Mouse (Mus musculus) hindbrain, embryonic 10.5 days (tissue): ENCODE measurements around the gene Cd80. TPM values are rescaled to one million over a fixed set of nuclear protein-coding genes. Genes with fewer than 3 reads are reported as not detected.
"Not testable (repeated sequence)": the region's sequence is repeated elsewhere in the genome, so short reads cannot be mapped to it uniquely, and the experiment has no call there.

Source experiments
- DNase-seq: peaks from one replicate; pipeline ENCODE4 v3.0.0-alpha.2; 2017; ENCODE audit warnings: low spot score
- H3K27ac ChIP-seq: fragments of 300-500 bp; sonication (generic); 2 replicates; pipeline ENCODE4 v1.5.1; 2016; ENCODE audit warnings: mild to moderate bottlenecking, moderate library complexity
- H3K27me3 ChIP-seq: fragments of 300-500 bp; sonication (generic); 2 replicates; pipeline ENCODE4 v1.6.1; 2016; ENCODE audit warnings: mild to moderate bottlenecking; ENCODE audit not compliant: poor library complexity, insufficient read depth, severe bottlenecking
- H3K36me3 ChIP-seq: fragments of 300-500 bp; sonication (generic); 2 replicates; pipeline ENCODE4 v1.6.1; 2016; ENCODE audit warnings: mild to moderate bottlenecking, moderate library complexity
- H3K4me1 ChIP-seq: fragments of 300-500 bp; sonication (generic); replicated peaks from 2 replicates; pipeline ENCODE4 v1.6.1; 2016; ENCODE audit warnings: mild to moderate bottlenecking
- H3K4me3 ChIP-seq: fragments of 300-500 bp; sonication (generic); 2 replicates; pipeline ENCODE4 v1.5.1; 2016; ENCODE audit warnings: mild to moderate bottlenecking, moderate library complexity
- H3K9me3 ChIP-seq: fragments of 300-500 bp; sonication (generic); 2 replicates; pipeline ENCODE4 v1.6.1; 2016; ENCODE audit warnings: mild to moderate bottlenecking, moderate library complexity
- WGBS: fragments of 180-500 bp; shearing (Covaris S2); methylation state at CpG from one replicate; pipeline ENCODE4 v1.1.7; 2016; 5-methylcytosine and 5-hydroxymethylcytosine counted together
- polyA plus RNA-seq: library from polyadenylated mRNA; unstranded; fragments of >200 nt; fragmentation: Nextera tagmentation; extraction: Ambion mirVana; gene quantifications from 2 replicates; pipeline ENCODE4 v1.2.1, GENCODE M21; 2016

The Cd80 gene
- polyA plus RNA-seq, 1 experiment from 2014 or later: 0.52 TPM

DNA sequence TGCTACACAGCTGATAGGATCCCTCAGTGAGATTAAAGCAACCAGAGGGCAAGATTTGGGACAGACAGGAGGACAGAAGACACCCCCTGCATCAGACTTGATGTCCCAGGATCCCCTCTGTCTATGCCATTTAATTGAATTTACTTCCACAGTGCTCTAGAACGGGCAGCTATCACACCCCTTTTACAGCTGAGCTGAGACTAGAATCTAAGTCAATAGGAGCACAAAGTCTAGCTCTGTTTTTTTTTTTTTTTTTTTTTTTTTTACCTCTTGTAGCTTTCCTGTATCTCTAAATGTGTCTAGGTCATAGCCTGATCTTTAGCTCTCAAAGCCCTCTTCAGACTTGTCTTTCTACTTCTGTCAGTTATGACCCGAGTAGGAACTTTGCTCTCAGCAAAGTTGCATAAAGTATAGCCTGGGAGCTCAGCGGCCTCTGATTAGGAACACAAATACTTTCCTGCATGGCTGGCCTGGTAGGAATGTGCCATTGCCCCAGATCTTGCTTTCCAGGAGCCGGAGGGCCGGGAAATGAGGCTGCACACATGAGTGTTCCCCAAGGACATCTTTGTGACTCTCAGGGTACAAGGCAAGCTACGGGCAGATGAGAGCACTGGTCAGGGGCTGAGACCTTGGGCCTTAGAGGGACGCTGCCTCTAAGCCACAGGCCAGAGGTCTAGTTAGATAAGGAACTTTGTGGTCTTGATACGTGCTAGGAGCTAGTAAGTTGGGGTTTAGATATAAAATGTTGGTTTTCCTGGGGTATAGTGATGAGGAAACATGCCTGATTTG is 12.8 kb downstream of the Cd80 start:
- no peak overlapping the region for H3K27ac ChIP-seq
- H3K9me3 ChIP-seq: no peaks in the 10 kb centered on the region
- WGBS: 80% methylated on average over 8 of the region's 8 CpGs
- peaks cover 12% of the 10 kb centered on the region for H3K4me1 ChIP-seq
- no peak for DNase-seq
- H3K27me3 ChIP-seq: no peaks in the 10 kb centered on the region
- H3K36me3 ChIP-seq: no peaks in the 10 kb centered on the region
- no peak overlapping the region for H3K4me3 ChIP-seq

DNA sequence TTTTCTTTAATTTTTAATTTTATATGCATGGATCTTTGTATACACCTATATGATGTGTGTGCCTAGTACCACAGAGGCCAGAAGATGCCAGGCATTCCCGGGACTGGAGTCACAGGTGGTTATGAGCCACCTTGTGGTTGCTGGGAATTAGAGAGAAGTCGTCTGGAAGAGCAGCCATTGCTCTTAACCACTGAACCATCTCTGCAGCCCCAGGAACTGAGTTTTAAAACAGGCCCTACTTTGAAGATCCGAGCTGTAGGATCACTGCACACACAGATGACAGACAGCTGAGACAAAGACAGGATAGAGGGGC is 13.3 kb downstream of the Cd80 start:
- no peak for DNase-seq
- Histone ChIP-seq H3K36me3 (no peaks in the 10 kb centered on the region), H3K27ac (no peak overlapping the region), H3K4me3 (no peak overlapping the region), H3K27me3 (no peaks in the 10 kb centered on the region), H3K9me3 (no peaks in the 10 kb centered on the region), H3K4me1 (peaks cover 12% of the 10 kb centered on the region)
- 40% methylated on average over 3 of the region's 3 CpGs for WGBS

DNA sequence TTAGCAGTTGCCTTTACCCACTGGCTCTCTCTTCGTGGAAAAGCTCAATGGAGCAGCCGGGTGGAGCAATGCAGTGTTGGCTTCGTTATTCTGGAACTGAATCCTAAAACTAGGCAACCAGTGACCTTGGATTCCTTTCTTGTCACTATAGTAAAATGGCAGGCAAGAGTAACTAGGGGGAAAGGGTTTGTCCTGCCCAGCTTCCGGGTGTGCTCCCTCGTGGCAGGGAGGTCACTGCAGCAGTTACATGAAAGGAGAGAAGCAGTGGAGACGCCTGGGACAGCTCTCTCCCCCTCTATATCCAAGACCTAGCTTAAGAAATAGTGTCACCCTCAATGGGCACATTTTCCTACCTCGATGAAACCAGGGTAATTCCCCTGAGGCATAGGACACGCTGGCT is 14.1 kb downstream of the Cd80 start:
- H3K4me3 ChIP-seq: no peak overlapping the region
- H3K4me1 ChIP-seq: peaks cover 12% of the 10 kb centered on the region
- no peaks in the 10 kb centered on the region for H3K27me3 ChIP-seq
- WGBS: 68% methylated on average over 8 of the region's 8 CpGs
- H3K36me3 ChIP-seq: no peaks in the 10 kb centered on the region
- H3K9me3 ChIP-seq: no peaks in the 10 kb centered on the region
- DNase-seq: no peak
- no peak overlapping the region; the same call in 1 of the 2 replicates for H3K27ac ChIP-seq

DNA sequence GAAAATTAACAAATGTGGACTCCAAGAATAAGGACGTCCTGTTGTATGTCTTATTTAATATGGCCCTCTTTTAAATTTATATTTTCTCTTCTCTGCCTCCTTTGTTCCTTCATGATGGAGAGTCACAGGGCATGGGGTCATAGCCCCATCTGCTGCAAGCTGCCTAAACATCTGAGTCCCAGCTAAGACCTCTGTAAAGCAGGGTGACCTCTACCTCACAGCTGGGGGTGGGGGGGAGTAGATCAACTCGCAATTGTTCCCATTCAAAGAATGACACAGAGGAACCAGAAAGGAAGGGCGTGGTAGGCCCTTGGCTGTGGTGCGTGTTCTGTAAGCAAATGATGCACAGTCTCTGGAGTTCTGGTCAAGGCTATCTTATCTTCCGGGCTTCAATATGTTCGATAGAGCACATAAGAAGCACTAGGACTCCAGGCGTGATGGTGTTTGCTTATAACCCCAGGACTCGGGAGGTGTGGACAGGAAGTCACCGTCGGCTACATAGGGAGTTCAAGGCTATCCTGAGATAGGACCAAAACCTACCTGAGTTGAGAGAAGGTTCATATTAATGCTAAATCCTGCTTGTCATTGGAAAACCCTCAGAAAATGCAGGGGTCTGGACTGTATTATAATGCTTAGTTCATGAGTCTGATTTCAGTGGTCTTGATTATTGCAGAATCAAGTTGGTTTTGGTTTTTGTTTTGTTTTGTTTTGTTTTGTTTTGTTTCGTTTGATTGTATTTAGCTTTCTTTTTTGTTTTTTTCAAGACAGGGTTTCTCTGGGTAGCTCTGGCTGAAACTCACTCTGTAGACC is 16.5 kb downstream of the Cd80 start:
- peaks cover 5% of the 10 kb centered on the region; the same call in 1 of the 2 replicates for H3K27me3 ChIP-seq
- peak; percentile 52 for DNase-seq
- H3K27ac ChIP-seq: no peak overlapping the region; the same call in 1 of the 2 replicates
- WGBS: 72% methylated on average over 11 of the region's 11 CpGs
- peaks cover 20% of the 10 kb centered on the region for H3K4me1 ChIP-seq
- no peak overlapping the region for H3K4me3 ChIP-seq
- H3K9me3 ChIP-seq: no peaks in the 10 kb centered on the region
- H3K36me3 ChIP-seq: no peaks in the 10 kb centered on the region

DNA sequence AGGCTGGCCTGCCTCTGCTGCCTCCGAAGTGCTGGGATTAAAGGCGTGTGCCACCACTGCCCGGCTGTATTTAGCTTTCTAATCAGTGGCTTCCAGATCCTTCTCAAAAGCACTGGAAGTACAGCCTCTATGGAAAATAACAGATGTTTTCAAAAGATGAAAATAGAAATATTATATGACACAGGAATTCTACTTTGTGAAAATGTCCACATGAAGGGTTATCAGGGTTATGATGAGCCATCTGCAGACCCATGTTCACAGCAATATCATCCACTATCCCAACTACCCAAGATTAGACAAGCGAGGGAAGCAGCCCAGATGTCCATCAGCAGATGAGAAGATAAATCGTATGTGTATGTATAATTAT is 17.1 kb downstream of the Cd80 start:
- Histone ChIP-seq H3K9me3 (no peaks in the 10 kb centered on the region), H3K27me3 (peaks cover 5% of the 10 kb centered on the region; the same call in 1 of the 2 replicates), H3K4me3 (no peak overlapping the region), H3K36me3 (no peaks in the 10 kb centered on the region), H3K27ac (no peak overlapping the region), H3K4me1 (peaks cover 25% of the 10 kb centered on the region)
- 91% methylated on average over 5 of the region's 5 CpGs for WGBS
- DNase-seq: no peak

DNA sequence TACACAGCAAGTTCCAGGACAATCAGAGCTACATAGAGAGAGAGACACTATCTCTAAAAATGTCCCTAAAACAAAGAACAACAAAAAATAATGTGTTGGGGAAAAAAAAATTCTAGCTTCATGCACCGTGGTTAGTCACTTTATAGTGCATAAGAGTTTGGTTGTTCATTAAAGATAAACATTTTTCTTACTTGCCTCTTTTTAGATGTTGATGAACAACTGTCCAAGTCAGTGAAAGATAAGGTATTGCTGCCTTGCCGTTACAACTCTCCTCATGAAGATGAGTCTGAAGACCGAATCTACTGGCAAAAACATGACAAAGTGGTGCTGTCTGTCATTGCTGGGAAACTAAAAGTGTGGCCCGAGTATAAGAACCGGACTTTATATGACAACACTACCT is 18.3 kb downstream of the Cd80 start:
- no peak overlapping the region for H3K27ac ChIP-seq
- H3K4me3 ChIP-seq: no peak overlapping the region
- 92% methylated on average over 5 of the region's 5 CpGs for WGBS
- no peaks in the 10 kb centered on the region for H3K36me3 ChIP-seq
- DNase-seq: no peak
- H3K4me1 ChIP-seq: peaks cover 25% of the 10 kb centered on the region
- peaks cover 5% of the 10 kb centered on the region; the same call in 1 of the 2 replicates for H3K27me3 ChIP-seq
- no peaks in the 10 kb centered on the region for H3K9me3 ChIP-seq

DNA sequence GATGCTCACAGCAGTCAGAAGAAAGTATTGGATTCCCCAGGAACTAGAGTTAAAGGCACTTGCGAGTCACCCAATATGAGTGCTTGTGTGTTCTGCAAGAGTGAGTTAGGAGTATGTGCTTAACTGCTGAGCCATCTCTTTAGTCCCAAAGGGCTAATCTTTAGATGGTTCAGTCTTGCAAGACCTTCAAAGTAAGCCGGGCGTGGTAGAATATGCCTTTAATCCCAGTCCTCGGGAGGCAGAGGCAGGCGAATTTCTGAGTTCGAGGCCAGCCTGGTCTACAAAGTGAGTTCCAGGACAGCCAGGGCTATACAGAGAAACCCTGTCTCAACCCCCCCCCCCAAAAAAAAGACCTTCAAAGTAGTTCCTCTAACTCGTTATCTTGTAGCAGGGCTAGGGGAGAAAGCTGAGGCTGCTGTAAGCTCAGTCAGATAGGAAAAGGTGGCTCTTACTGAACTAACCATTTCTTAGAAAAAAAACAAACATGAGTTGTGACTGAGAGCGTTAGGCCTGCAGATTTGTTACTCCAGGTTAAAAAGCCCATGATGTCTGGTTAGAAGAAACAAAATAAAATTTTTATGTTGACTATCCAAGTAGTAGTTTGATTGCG is 19.4 kb downstream of the Cd80 start:
- no peak overlapping the region for H3K27ac ChIP-seq
- no peaks in the 10 kb centered on the region for H3K36me3 ChIP-seq
- 91% methylated on average over 9 of the region's 9 CpGs for WGBS
- DNase-seq: no peak
- peaks cover 20% of the 10 kb centered on the region for H3K4me1 ChIP-seq
- peaks cover 5% of the 10 kb centered on the region; the same call in 1 of the 2 replicates for H3K27me3 ChIP-seq
- no peaks in the 10 kb centered on the region for H3K9me3 ChIP-seq
- no peak overlapping the region for H3K4me3 ChIP-seq

DNA sequence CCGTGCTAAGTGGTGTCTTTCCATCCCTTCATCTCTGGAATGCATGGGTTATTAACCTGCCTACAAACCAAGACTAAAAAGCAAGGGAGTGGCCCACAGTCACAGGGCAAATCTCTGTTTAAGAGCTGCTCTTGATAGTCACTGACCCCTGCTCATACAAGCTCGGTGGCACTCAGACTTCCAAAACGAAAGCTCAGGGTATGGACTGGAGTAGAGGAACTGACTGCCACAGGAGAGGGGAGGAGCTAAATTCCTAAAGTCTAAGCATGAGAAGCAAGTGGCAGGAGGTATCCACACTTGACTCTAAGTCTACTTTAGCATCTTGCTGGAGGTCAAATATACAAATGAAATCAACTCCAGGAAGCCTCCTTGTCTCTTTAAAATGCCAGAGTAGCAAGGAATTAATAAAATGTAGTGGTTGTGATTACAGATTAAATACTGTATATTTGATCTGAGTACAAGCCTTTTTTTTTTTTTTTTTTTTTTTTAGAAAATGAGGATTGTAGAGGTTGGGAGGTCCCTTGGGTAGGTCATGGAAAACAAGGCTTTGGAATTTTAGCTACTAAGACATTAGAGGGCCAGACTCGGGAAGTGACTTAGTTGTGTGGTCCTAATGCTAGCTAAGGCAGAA is 20.4 kb downstream of the Cd80 start:
- WGBS: 53% methylated on average over 4 of the region's 4 CpGs
- Histone ChIP-seq H3K36me3 (no peaks in the 10 kb centered on the region), H3K9me3 (no peaks in the 10 kb centered on the region), H3K27me3 (peaks cover 5% of the 10 kb centered on the region; the same call in 1 of the 2 replicates), H3K27ac (0 out of 2 replicates have a peak overlapping the region, but pooled peaks have one; percentile 81), H3K4me3 (peak overlapping the region; percentile 51), H3K4me1 (peaks cover 20% of the 10 kb centered on the region)
- no peak for DNase-seq

DNA sequence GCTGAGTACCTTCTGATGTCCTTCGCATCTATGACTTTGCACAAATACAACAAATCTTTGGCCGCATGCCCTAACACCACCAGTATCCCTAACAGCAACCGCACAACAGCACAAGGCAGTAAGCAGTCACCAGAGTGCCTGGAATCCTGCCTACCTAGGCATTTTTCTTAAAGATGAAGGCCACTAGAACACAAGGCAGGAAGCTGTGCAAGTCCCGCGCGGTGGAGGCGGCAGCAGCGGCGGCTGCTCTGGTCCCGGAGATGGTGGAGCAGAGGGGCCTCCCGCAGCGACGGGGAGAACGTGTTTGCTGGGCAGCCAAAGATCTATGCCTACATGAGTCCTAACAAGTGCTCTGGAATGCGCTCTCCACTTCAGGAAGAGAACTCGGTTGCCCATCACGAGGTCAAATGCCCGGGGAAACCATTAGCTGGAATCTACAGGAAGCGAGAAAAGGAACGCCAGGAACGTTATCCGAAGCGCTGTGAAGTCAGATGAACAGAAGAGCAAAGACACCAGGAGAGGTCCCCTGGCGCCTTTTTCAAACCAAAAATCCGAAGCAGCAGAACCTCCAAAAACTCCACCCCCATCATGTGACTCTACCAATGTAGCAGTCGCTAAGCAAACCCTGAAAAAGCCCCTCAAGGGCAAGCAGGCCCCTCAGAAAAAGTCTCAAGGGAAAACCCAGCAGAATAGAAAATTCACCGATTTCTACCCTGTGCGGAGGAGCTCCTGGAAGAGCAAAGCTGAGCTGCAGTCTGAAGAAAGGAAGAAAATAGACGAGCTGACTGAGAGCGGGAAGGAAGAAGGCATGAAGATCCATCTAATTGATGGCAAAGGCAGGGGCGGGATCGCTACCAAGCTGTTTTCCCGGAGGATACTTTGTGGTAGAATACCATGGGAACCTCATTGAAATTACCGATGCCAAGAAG is 21.2 kb downstream of the Cd80 start:
- no peaks in the 10 kb centered on the region for H3K9me3 ChIP-seq
- peaks cover 19% of the 10 kb centered on the region for H3K4me1 ChIP-seq
- H3K27me3 ChIP-seq: peaks cover 8% of the 10 kb centered on the region; the same call in 1 of the 2 replicates
- H3K4me3 ChIP-seq: peak overlapping the region; percentile 51
- no peaks in the 10 kb centered on the region for H3K36me3 ChIP-seq
- DNase-seq: peak; percentile 60
- 10% methylated on average over 34 of the region's 34 CpGs for WGBS
- H3K27ac ChIP-seq: peak overlapping the region; percentile 81

DNA sequence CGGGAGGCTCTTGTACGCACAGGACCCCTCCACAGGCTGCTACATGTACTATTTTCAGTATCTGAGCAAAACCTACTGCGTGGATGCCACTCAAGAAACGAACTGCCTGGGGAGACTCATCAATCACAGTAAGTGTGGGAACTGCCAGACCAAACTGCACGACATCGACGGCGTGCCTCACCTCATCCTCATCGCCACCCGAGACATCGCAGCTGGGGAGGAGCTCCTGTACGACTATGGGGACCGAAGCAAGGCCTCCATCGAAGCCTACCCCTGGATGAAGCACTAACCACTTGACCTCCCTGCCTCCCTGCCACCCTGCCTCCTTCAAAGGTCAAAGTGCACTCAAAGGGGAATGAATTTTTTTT is 21.9 kb downstream of the Cd80 start:
- not testable (repeated sequence) for DNase-seq, H3K9me3 ChIP-seq, H3K36me3 ChIP-seq
- Histone ChIP-seq H3K4me1 (peaks cover 14% of the 10 kb centered on the region), H3K27ac (peak overlapping the region; percentile 81; the same call in 1 of the 2 replicates), H3K4me3 (peak overlapping the region; percentile 51), H3K27me3 (peaks cover 14% of the 10 kb centered on the region; the same call in 1 of the 2 replicates)
- WGBS: 43% methylated on average over 14 of the region's 14 CpGs

DNA sequence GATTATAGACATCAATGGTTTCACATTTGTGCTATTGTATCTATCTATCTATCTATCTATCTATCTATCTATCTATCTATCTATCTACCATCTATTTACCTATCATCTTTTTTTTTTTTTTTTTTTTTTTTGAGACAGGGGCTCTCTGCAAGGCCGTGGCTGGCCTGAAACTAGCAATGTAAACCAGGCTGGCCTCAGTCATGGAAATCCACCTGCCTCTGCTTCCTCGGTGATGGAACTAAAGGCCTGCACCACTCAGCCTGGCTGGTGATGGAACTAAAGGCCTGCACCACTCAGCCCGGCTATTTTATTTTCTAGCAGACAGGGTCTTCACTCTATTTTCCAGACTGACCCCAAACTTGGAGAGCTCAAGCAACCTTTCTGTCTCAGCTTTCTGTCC is 22.9 kb downstream of the Cd80 start:
- H3K4me3 ChIP-seq: no peak overlapping the region
- no peak for DNase-seq
- H3K36me3 ChIP-seq: no peaks in the 10 kb centered on the region
- no peaks in the 10 kb centered on the region for H3K9me3 ChIP-seq
- 87% methylated on average over 3 of the region's 3 CpGs for WGBS
- H3K27ac ChIP-seq: no peak overlapping the region
- H3K4me1 ChIP-seq: peaks cover 18% of the 10 kb centered on the region
- peaks cover 24% of the 10 kb centered on the region for H3K27me3 ChIP-seq

DNA sequence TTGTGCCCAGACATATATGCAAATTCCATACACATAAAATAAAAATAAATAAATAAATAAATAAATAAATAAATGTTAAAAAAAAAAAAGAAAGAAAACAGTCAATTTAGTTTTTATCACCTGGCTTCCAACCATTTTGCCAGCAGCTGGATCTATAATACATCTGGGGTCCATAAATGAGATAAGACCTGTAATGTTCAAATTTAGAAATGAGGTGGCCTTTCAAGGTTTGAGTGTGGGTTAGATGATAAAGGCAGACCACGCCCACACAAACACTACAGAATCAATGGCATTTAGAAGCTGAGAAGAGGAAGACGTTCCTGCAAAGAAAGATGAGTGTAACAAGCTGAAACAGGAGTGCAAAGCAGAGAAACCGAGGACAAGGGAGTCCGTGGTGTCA is 26.0 kb downstream of the Cd80 start:
- Histone ChIP-seq H3K36me3 (no peaks in the 10 kb centered on the region), H3K4me1 (peaks cover 24% of the 10 kb centered on the region), H3K4me3 (no peak overlapping the region), H3K9me3 (no peaks in the 10 kb centered on the region), H3K27me3 (peaks cover 35% of the 10 kb centered on the region), H3K27ac (no peak overlapping the region)
- DNase-seq: no peak
- 76% methylated on average over 4 of the region's 4 CpGs for WGBS
